Mouse (Mus musculus) heart, adult 2 months (tissue): ENCODE results near the gene Gm45062. TPM values are rescaled to one million over a fixed set of nuclear protein-coding genes. Genes with fewer than 3 reads are reported as not detected.

Source experiments
- DNase-seq, 2 experiments: peaks; one replicate each; pipeline ENCODE4 v3.0.0; 2021
- H3K27ac ChIP-seq: fragments of 200-600 bp; 2 replicates; pipeline ENCODE4 v1.8.1; 2022
- H3K27me3 ChIP-seq: fragments of 200-500 bp; 2 replicates; pipeline ENCODE4 v1.6.1; 2012; ENCODE audit warnings: mild to moderate bottlenecking, low read length, inconsistent platforms, mixed read lengths; ENCODE audit not compliant: control insufficient read depth, insufficient read depth
- H3K36me3 ChIP-seq: fragments of 200-500 bp; 2 replicates; pipeline ENCODE4 v1.6.1; 2012; ENCODE audit warnings: low read length, inconsistent platforms; ENCODE audit not compliant: control insufficient read depth, insufficient read depth
- H3K4me1 ChIP-seq: fragments of 200-500 bp; 2 replicates; pipeline ENCODE4 v1.6.1; 2011; ENCODE audit warnings: low read length; ENCODE audit not compliant: control insufficient read depth, insufficient read depth
- H3K4me3 ChIP-seq: fragments of 200-600 bp; 2 replicates; pipeline ENCODE4 v1.8.1; 2022
- H3K79me2 ChIP-seq: fragments of 200-500 bp; replicated peaks from 2 replicates; pipeline ENCODE4 v1.6.1; 2012; ENCODE audit warnings: mild to moderate bottlenecking, inconsistent platforms, low read length, moderate library complexity, mixed read lengths; ENCODE audit not compliant: control insufficient read depth, insufficient read depth
- H3K9ac ChIP-seq: fragments of 200-500 bp; 2 replicates; pipeline ENCODE4 v1.6.1; 2012; ENCODE audit warnings: low read depth, mild to moderate bottlenecking, control low read depth, inconsistent platforms, low read length, mixed read lengths
- CTCF ChIP-seq: fragments of 200-600 bp; IDR thresholded peaks from 2 replicates; pipeline ENCODE4 v1.8.1; 2022; ENCODE audit warnings: antibody characterized with exemption, mild to moderate bottlenecking, moderate library complexity
- EP300 ChIP-seq: fragments of 200-500 bp; IDR thresholded peaks from 2 replicates; pipeline ENCODE4 v1.6.1; 2011; ENCODE audit warnings: low read depth, low read length, control low read depth; ENCODE audit not compliant: insufficient read depth
- POLR2A ChIP-seq: fragments of 200-500 bp; IDR thresholded peaks from 2 replicates; pipeline ENCODE4 v1.6.1; 2011; ENCODE audit warnings: mild to moderate bottlenecking, low read depth, low read length, control low read depth; ENCODE audit not compliant: insufficient read depth
- WGBS: fragments of 180-500 bp; shearing (Covaris S2); methylation state at CpG from one replicate; pipeline ENCODE4 v1.1.7; 2018; 5-methylcytosine and 5-hydroxymethylcytosine counted together
- intact Hi-C: fragments of 180-260 bp; cut with DNase I; formaldehyde crosslinking; loops from one replicate; pipeline ENCODE4 v1.15.1; 2025
- polyA plus RNA-seq: library from polyadenylated mRNA; depleted of rRNA; stranded (reverse); fragments of >200 nt; gene quantifications from 2 replicates; pipeline ENCODE4 v1.2.3, GENCODE M21; 2012
- total RNA-seq, 2 experiments: library from RNA; stranded (reverse); gene quantifications; 2 replicates each; pipeline ENCODE4 v1.2.3; 2021

Gm45062 gene
- total and polyA plus RNA-seq, 3 experiments: 0.57 to 1.9 TPM; not detected in 1

DNA sequence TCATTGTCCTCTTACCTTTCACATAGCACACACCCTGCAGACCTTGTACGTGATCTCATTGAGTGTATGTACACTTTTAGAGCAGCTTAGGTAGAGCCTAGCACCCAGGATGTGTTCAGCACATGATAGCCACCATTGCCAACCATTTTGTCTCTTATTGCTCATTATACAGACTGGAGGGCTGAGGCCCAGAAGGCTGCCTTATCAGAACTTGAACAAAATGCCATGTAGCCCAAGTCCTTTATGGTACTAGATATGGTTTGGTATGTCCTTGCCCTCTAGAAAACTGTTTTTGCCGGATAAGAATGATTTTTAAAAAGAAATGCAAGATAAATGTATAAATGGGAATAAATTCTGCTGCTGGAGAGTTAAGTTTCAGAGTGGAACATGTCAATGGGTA, 163.9 kb downstream of the Gm45062 start:
- peaks cover 1% of the 10 kb centered on the region for H3K36me3 ChIP-seq
- no peaks in the 10 kb centered on the region for H3K27me3 ChIP-seq
- DNase-seq: no peak
- TF ChIP-seq POLR2A (no peak), EP300 (no peak), CTCF (no peak)
- peaks cover 1% of the 10 kb centered on the region for H3K4me1 ChIP-seq
- H3K4me3 ChIP-seq: no peak overlapping the region
- H3K9ac ChIP-seq: no peak overlapping the region
- WGBS: 92% methylated on average over 2 of the region's 2 CpGs
- no peak overlapping the region for H3K27ac ChIP-seq
- H3K79me2 ChIP-seq: no peaks in the 10 kb centered on the region
- intact Hi-C loops: no loop called here

DNA sequence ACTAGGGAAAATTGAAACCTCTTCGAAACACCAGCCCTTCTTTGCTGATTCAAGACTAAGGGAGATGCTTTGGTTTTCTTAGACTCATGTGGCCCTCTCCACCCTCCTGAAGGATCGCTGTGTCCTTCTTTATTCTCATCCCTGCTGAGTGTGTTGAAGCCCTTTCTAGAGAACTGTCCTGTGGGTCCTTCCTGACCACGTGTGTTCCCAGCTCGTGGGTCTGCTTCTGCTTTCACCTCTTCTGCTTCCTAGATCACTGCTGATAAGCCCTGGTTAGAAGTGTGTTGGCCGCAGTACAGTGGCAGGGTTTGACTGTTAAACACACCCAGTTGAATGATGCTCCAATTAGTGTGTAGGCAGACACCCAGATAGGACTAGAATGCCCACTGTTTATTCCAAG, 168.4 kb downstream of the Gm45062 start:
- TF ChIP-seq POLR2A (no peak), CTCF (no peak)
- Histone ChIP-seq H3K27ac (no peak overlapping the region), H3K27me3 (no peaks in the 10 kb centered on the region), H3K79me2 (no peaks in the 10 kb centered on the region), H3K9ac (no peak overlapping the region), H3K4me1 (peaks cover 3% of the 10 kb centered on the region; the same call in 1 of the 2 replicates), H3K4me3 (no peak overlapping the region), H3K36me3 (peaks cover 1% of the 10 kb centered on the region)
- DNase-seq: no peak
- intact Hi-C loops: no loop called here
- 71% methylated on average over 5 of the region's 5 CpGs for WGBS

DNA sequence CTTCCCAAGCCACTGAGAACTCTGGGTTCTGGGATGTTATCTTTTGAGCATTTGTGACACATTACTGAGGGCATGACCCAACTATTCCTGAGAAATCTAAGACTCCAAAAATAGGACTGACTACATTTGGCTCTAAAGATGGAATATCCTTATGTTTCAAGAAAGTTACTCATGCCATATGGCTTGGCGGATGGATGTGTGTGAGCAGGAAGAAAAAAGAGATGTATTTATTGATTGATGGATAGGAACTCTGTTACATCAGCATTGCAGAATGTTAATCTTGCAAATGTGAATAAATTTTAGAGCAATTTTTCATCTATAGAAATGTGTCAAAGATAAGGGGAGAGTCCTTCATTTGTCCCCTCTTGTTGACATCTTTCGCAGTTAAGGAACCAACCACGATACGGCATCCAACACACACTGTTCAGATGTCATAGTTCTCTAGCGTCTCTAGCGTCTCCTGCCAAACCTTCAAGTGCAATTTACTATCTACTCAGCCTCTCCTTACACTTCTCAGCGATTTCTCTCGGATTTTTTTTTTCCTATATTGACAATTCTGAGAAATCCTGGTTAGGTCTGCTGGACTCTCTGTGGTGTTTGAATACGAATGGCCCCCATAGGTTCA, 171.5 kb downstream of the Gm45062 start:
- H3K27ac ChIP-seq: no peak overlapping the region
- peaks cover 2% of the 10 kb centered on the region; the same call in 1 of the 2 replicates for H3K4me1 ChIP-seq
- H3K4me3 ChIP-seq: no peak overlapping the region
- H3K9ac ChIP-seq: no peak overlapping the region
- 85% methylated on average over 9 of the region's 9 CpGs for WGBS
- no peak for DNase-seq
- H3K27me3 ChIP-seq: no peaks in the 10 kb centered on the region
- H3K79me2 ChIP-seq: no peaks in the 10 kb centered on the region
- no peaks in the 10 kb centered on the region for H3K36me3 ChIP-seq
- TF ChIP-seq EP300 (no peak), POLR2A (no peak), CTCF (0 out of 2 replicates have a peak, but pooled peaks have one; percentile 8)
- intact Hi-C loops: no loop called here

DNA sequence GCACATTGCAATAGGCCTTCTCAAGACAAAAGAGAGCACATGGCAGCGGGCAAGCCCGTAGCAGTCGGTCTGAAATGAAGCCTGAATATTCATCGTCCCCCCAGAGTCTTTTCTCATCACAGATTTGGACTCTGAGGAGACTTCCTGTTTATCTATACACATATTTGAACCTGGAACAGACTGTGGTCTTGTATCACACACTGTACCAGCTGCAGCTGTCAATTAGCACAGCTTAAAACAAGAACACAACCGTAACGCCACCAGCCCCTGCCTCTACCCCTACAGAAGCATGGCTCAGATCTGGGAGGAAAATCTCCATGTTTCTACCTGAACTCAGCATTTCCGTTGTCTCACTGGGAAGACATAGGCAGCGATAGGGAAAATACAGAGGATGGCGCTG, 173.9 kb downstream of the Gm45062 start:
- Histone ChIP-seq H3K9ac (no peak overlapping the region), H3K4me3 (no peak overlapping the region), H3K36me3 (no peaks in the 10 kb centered on the region), H3K27ac (no peak overlapping the region), H3K79me2 (no peaks in the 10 kb centered on the region), H3K4me1 (peaks cover 2% of the 10 kb centered on the region; the same call in 1 of the 2 replicates), H3K27me3 (no peaks in the 10 kb centered on the region)
- no peak for TF ChIP-seq EP300
- DNase-seq: no peak
- 83% methylated on average over 9 of the region's 9 CpGs for WGBS
- intact Hi-C loops: no loop called here

DNA sequence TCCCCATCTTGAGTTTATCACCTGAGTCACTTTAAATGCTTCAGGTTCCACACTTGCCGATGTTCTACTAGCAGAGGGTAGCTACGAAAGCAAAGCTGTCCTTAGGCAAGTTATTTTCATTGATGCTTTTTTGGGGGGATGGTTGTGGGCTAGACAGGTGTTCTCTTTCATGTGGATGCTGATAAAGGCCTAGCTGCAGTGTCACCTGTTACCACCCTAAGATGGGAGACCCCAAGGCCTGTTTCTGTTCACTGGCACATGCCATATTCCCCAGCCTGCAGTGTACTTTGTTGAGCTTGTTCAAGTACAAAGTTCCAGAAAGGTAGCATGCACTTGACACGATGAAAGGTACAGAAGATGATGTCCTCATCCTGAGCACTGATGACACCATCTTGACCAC, 178.7 kb downstream of the Gm45062 start:
- no peaks in the 10 kb centered on the region for H3K27me3 ChIP-seq
- H3K9ac ChIP-seq: no peak overlapping the region
- 86% methylated on average over 3 of the region's 3 CpGs for WGBS
- no peaks in the 10 kb centered on the region for H3K36me3 ChIP-seq
- no peaks in the 10 kb centered on the region for H3K4me1 ChIP-seq
- DNase-seq: no peak
- H3K4me3 ChIP-seq: no peak overlapping the region
- H3K27ac ChIP-seq: no peak overlapping the region
- H3K79me2 ChIP-seq: no peaks in the 10 kb centered on the region
- intact Hi-C loops: no loop called here
- TF ChIP-seq POLR2A: no peak
- no peak for TF ChIP-seq EP300
- no peak for TF ChIP-seq CTCF

DNA sequence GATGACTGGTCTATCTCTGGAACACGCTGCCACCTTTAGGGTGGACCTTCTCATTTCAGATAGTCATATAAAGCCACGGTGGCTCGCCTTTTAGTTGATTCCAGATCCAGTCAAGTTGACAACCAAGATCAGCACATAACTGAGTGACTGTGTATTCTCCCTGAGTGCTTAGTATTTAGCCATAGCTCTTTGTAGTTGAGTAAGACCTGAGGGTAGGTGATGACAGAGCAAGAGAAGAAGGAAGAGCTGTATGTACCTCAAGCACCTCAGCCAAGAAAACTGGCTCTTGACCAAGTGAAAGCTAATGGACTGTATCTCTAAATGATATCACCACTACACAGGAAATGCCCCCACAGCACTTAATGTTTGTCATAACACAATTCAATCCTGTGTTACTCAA, 182.6 kb downstream of the Gm45062 start:
- 86% methylated on average over 3 of the region's 3 CpGs for WGBS

More for the DNA sequence above, 182.6 kb downstream of the Gm45062 start:
- no peak for DNase-seq
- TF ChIP-seq EP300 (no peak), CTCF (no peak), POLR2A (no peak)
- no peaks in the 10 kb centered on the region; the same call in 1 of the 2 replicates for H3K4me1 ChIP-seq
- H3K9ac ChIP-seq: no peak overlapping the region
- intact Hi-C loops: no loop called here
- no peak overlapping the region for H3K4me3 ChIP-seq
- no peaks in the 10 kb centered on the region for H3K79me2 ChIP-seq
- no peaks in the 10 kb centered on the region for H3K36me3 ChIP-seq
- H3K27me3 ChIP-seq: no peaks in the 10 kb centered on the region
- H3K27ac ChIP-seq: no peak overlapping the region
